Mouse (Mus musculus) heart, adult 11 months (tissue): ENCODE measurements around the gene Nos1.

ENCODE experiments used
- DNase-seq: peaks from one replicate; pipeline ENCODE4 v3.0.0; 2022

Gene Nos1

GRCm38 (mm10) chr5:117899361-117899760, 118.5 kb downstream of the Nos1 start:
- DNase-seq = no peak

GRCm38 (mm10) chr5:117900921-117901705, 120.3 kb downstream of the Nos1 start:
- no peak for DNase-seq

GRCm38 (mm10) chr5:117903534-117903933, 122.7 kb downstream of the Nos1 start:
- DNase-seq = no peak

- no peak for DNase-seq
Observed at GRCm38 (mm10) chr5:117905728-117906127, 124.9 kb downstream of the Nos1 start.

GRCm38 (mm10) chr5:117909524-117909923, 128.7 kb downstream of the Nos1 start:
- no peak for DNase-seq

GRCm38 (mm10) chr5:117916349-117916748, 135.5 kb downstream of the Nos1 start:
- no peak for DNase-seq

GRCm38 (mm10) chr5:117916906-117917305, 136.1 kb downstream of the Nos1 start:
- DNase-seq = no peak

- no peak for DNase-seq
Observed at GRCm38 (mm10) chr5:117921786-117922528, 141.1 kb downstream of the Nos1 start.

GRCm38 (mm10) chr5:117923688-117924087, 142.9 kb downstream of the Nos1 start:
- no peak for DNase-seq

GRCm38 (mm10) chr5:117928553-117928952, 147.7 kb downstream of the Nos1 start:
- DNase-seq = no peak

- no peak for DNase-seq
Observed at GRCm38 (mm10) chr5:117932222-117932621, 151.4 kb downstream of the Nos1 start.

GRCm38 (mm10) chr5:117932862-117933261, 152.0 kb downstream of the Nos1 start:
- peak; percentile 93 for DNase-seq

GRCm38 (mm10) chr5:117936346-117936745, 155.5 kb downstream of the Nos1 start:
- no peak for DNase-seq

GRCm38 (mm10) chr5:117937186-117937585, 156.4 kb downstream of the Nos1 start:
- no peak for DNase-seq

GRCm38 (mm10) chr5:117938182-117938581, 157.3 kb downstream of the Nos1 start:
- peak; percentile 89 for DNase-seq

- DNase-seq = no peak
Observed at GRCm38 (mm10) chr5:117939402-117939801, 158.6 kb downstream of the Nos1 start.

- no peak for DNase-seq
Observed at GRCm38 (mm10) chr5:117941552-117941951, 160.7 kb downstream of the Nos1 start.

- DNase-seq = no peak
Observed at GRCm38 (mm10) chr5:117946605-117947004, 165.8 kb downstream of the Nos1 start.

GRCm38 (mm10) chr5:117949393-117949792, 168.6 kb downstream of the Nos1 start:
- DNase-seq = no peak

GRCm38 (mm10) chr5:117953893-117954292, 173.1 kb downstream of the Nos1 start:
- DNase-seq = no peak

- no peak for DNase-seq
Observed at GRCm38 (mm10) chr5:117954429-117954828, 173.6 kb downstream of the Nos1 start.

- DNase-seq = peak; percentile 90
Observed at GRCm38 (mm10) chr5:117955675-117956420, 175.0 kb downstream of the Nos1 start.

- no peak for DNase-seq
Observed at GRCm38 (mm10) chr5:117964750-117965149, 183.9 kb downstream of the Nos1 start.
